Mouse (Mus musculus) testis, adult 2 months (tissue): ENCODE data around the gene Card10.

Source experiments
- CTCF ChIP-seq: fragments of 200-500 bp; IDR thresholded peaks from 2 replicates; pipeline ENCODE4 v1.5.1; 2012; ENCODE audit warnings: low read depth, mild to moderate bottlenecking, inconsistent platforms, low read length, moderate library complexity; ENCODE audit not compliant: control insufficient read depth, insufficient read depth, insufficient replicate concordance
- POLR2A ChIP-seq: fragments of 200-500 bp; IDR thresholded peaks from 2 replicates; pipeline ENCODE4 v1.6.1; 2012; ENCODE audit warnings: low read depth, mild to moderate bottlenecking, inconsistent platforms, low read length, moderate library complexity; ENCODE audit not compliant: control insufficient read depth

- TF ChIP-seq POLR2A (no peak), CTCF (no peak)
Measured at GRCm38 (mm10) chr15:78787287-78787856, 15.5 kb downstream of the Card10 start.
